Mouse (Mus musculus): ENCODE data around the gene Gpc5.

DNA sequence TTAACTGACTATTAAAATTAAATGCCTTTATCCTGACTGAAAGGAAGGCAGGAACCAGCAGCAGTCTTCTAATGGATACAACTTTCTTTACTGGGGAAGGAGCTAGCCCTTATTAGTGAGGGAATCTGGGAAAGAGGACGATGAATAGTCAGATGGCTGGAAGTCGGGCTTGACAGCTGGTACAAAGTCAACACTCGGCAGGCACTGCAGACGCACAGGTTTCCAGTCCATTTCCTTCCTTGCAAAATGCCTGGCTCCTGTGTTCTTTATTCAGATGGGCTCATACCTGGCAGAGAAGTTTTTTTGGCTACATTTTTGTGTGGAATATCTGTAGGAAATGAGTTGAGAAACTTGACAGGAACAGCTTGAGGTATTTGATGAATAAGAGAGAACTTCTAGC is 1364.2 kb downstream of the Gpc5 start:
- TF ChIP-seq SMC3 (IDR thresholded peaks at IDR 0.05; ENCODE audit: low read depth, low read length), result no peak
- no peak for TF ChIP-seq CTCF (conservative IDR thresholded peaks at IDR 0.05 in 1 of 2, IDR thresholded peaks at IDR 0.05 in 1 of 2; ENCODE audit: low read depth in 2 of 2, low read length in 2 of 2)
- no peak for TF ChIP-seq POLR2A (IDR thresholded peaks at IDR 0.05; ENCODE audit: low read depth, low read length)
- no peak for TF ChIP-seq ZC3H11A (IDR thresholded peaks at IDR 0.05; ENCODE audit: low read depth, low read length)
- TF ChIP-seq MAX (IDR thresholded peaks at IDR 0.05; ENCODE audit: low read length), result no peak
- no peak for TF ChIP-seq PAX5 (IDR thresholded peaks at IDR 0.05; ENCODE audit: low read length)

Data from CH12.LX (cell line).